Mouse (Mus musculus) layer of hippocampus, adult 9-10 months (tissue): ENCODE results near the gene Tex22.

Source experiments
- DNase-seq: peaks from one replicate; pipeline ENCODE4 v3.0.0; 2022; ENCODE audit warnings: low spot score

Tex22 gene

DNA sequence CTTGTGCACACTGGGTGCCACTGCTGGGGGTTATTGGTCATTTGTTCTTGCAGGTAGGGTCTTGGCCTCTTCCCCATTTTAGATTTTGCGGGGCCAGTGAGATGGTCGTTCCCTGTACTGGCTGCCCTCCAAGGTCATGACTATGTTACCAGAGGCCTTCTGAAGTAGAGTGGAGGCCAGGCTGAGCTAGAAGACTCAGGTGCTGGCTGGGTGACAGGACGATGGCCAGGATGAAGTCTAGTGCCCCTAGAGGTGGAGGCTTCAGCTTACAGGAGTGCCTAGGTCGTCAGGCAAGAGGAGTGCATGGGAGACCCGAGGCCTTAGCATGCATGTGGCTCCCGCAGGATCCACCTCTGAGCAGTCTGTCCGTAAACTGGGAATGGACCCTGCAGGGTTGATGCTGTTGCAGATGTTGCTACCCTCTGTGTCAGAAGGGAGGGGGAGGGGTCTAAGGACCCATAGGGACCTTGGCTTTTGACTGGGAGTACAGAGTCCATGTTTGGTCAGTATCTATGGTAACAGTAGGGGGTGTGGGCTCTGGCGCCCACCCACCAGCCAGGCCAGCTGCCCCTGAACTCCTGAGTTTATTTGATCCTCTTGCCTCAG is 29.6 kb downstream of the Tex22 start:
- DNase-seq = no peak

DNA sequence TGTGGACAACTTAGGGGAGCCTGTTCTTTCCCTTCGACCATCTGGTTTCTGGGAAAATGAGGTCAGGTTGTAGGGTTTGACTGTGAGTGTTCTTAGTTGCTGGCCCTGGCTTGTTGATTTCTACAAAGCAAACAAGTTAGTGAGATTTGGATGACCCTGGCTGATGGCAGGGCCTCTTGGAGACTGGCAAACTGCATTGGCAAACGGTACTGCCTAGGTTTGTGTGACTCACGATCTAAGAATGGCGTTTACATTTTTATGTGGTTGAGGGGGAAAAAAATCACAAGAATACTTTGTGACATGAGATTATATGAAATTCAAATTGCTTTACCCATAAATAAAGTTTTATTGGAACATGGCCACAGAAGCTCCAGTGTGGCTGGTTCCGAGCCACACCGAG is 32.1 kb downstream of the Tex22 start:
- no peak for DNase-seq

DNA sequence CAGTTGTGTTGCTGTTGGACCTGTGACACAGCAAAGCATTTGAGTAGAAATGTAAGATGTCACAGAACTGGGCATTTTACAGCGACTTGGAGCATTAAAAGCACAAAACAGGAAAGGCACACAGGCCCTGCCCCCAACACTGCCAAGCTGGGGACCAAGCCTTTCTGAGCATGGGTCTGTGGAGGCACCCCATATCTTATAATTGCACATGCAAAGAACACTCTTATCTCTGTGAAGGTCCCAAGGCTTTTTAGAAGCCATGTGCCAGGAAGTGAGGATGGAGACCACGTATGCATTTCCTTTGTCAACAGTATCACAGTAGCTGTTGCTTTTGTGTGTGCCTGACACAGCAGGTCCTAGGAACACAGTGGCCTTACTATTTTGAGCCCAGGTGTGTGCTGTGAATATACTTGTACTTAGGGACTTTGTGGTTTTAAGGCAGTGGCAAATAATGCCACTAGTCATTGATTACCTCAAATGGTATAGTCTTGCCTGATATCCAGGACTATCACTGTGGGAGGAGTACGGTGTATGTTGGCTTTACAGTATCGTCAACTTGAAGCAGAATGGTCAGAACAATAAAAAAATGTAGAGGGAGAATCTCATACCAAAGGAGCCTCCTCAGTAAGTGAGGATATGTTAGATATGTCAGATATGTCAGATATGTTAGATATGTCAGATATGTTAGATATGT is 33.3 kb downstream of the Tex22 start:
- no peak for DNase-seq

DNA sequence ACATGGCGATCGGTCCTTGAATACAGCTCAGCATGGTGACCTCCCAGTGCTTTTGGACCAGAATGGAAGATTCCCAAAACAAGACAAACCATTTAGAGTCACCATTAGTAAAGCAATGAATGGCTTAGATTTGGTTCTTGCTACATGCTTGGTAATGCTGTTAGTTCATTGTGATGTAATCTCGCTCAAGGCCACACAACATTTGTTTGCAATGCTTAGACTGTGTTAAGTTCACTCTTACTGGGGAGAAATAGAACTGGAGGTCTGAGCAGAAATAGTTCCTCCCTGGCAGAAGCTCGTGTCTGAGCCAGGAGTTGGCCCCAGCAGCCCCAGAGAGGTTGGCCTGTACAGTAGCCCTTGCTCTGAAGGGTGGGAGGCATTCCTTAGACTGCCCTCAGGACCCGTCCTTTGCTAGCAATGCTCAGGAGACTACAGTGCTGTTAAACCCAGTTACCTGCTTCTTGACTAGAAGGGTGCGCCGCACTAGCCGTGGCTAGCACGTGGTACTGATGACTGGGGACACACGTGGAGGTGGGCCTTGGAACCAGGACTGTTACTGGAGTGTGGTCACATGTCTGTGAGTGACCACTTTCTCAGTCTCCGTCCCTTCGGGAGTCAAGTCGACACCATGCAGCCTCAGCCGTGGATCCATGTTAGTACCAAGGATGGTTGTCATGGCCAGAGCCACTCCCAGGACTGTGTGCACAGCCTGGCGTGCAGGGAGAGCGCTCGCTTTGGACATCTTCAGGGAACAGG is 34.4 kb downstream of the Tex22 start:
- DNase-seq = no peak

DNA sequence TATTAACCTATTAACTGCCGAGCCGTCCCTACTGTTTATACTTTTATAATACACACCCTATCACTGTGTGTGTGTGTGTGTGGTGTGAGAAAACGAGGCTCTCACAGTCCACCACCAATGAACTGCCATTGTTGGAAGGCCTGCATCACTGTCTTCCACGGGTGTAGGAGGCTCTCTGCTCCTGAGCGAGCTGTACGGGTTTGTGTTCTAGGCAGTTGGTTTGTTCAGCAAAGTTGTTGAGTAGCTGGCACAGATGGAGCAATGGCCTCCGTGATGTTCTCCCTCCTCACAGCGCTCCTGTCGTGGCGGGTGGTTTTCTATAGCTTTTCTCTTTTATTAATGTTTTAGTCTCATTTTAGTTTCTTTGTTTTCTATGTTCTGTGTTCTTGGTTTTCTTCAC is 35.5 kb downstream of the Tex22 start:
- no peak for DNase-seq

DNA sequence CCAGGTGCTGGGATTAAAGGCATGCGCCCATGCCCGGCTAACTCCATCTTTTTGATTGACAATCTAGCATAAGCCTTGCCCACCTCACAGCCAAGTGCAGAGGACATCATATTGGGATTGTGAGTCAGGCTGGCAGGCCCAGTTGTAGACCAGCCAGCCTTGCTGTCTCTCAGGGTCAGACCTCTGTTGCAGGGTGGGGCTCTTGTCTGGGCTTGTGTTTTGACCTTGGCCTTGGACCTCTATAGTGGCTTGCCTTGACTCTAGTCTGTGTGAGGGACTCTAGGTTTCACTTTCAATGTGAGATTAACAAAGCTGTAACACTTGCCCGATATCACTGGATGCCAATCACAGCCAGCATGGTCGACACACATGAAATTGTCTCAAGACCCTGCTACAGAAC is 39.8 kb downstream of the Tex22 start:
- no peak for DNase-seq

DNA sequence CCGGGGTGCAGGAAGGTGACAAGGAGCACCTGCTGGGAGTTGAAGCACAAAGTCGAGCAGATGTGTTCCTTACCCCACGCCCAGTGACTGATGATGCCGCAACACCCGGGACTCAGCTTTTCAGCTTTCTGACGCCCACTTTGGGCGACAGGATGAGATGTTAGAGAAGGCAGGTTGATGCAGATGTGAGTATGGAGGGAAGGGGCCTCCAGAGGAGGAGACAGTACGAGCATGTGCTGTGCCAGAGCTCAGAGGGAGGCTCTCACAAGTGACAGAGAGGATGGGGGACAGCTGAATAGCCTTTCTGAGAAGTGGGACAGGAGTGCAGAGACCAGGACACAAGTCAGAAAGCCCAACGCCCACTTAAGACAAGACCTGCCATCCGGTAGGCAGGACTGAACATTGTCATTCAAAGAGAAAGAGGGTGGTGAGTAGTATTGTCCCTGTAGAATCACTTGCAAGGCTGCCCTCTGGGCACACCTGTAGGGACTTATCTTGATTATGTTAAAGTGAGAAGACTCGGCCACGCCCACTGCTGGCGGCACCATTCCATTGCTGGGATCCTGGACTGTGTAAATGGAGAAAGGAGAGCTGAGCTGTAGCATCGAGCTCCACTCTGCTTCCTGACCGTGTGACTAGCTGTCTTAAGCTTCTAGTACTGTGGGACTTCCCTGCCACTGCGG is 40.7 kb downstream of the Tex22 start:
- no peak for DNase-seq

DNA sequence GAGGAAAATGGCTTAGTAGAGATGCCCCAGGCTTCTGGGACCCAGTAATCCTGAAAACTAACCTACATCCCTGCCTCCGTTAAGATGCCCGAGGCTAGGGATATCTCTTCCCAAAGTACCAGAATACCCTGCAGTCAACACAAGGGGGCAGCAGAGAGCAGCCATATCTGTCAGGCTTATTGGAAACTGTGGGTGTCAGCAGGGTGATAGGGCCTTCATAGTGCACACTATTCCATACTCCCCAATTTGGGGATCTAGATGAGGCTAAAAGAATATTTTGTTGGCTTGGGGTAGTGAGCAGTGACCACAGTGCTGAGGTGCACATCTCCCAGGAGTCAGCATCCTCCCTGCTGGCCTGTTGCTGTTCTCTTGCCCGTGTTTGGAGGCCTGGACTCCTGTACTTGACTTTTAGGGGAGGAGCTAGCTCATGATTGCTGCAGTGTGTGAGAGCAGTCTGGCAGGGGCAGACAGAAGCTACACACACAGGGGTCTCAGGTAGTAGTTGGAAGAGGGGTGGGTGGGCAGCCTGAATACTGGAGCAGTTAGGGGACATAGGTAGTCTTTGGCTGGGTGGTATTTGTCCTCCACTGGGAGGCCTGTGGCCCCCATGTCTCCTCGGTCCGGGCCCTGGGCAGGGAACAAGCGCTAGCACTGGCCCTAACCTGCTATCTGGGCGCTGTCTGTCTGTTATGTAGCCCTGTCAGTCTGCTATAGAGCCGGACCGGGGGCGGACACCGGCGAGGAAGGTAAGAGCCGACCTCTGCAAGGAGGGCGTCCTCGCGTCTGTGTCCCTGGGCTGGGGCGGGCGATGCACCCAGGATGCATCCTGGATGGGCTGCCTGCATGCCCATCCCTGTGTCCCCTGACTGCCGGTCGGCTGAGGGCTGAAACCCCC is 45.5 kb downstream of the Tex22 start:
- peak; percentile 77 for DNase-seq

DNA sequence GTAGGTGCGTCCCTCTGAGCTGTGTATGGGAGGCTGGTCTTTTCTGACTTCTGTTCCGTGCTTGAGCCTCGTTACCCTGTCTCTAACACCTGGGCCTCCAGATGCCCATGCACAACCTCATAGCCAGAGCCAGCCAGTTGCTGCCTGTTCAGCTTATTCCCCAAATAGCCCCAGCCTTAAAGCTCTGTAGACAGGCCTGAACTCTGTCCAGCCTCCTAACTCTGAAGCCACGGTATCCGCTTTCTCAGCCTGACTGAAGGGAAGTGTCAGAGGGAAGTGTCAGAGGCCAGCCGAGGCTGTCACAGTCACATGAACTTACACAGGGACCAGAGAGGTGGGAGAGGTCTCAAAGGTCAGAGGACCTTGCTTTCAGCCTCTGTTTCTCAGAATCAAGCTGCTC is 50.4 kb downstream of the Tex22 start:
- DNase-seq = no peak

DNA sequence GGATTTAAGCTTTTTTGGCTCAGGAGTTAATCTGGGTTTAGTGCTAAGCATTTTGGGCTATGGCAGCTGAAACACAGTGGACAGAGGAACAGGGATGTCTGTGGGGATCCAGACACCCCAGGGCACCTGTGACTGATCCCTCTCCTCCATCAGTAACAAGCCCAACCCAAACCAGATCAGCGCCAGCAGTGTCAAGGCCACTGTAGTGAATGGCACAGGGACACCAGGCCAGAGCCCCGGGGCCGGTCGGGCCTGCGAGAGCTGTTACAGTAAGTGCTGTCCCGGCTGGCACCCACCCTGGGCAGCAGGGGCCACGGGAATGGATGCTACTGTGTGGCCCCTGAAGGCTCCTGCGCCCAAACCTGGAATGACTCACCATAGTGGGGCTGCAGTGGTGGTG is 56.4 kb downstream of the Tex22 start:
- no peak for DNase-seq

DNA sequence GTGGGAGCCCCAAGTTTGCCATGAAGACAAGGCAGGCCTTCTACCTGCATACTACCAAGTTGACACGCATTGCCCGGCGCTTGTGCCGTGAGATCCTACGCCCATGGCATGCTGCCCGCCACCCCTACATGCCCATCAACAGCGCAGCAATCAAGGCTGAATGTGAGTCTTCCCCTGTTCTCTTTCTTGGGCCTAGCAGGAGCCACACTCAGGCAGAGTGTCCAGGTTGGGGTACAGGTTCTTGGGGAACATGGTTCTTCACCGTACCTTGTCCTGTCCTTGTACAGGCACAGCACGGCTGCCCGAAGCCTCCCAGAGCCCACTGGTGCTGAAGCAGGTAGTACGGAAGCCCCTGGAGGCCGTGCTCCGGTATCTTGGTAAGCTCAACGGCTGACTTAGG is 57.3 kb downstream of the Tex22 start:
- no peak for DNase-seq

DNA sequence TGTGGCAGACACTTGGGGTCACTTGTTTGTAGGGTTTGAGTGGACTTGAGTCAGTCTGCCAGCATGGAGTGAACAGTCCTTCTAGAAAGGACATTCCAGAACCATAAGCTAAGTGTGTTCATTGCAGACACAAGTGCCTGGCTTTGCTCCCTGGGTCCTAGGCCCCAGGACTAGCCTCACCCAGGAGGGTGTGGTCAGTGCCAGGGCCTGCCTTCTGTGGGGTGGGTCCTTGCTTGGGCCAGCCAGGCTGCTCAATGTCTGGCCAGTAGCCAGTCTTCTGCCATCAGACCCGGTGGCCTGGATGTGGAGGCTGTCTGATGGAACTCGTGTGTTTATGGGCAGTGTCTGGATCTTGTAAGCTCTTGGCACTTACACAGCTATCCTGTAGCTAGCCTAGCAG is 58.3 kb downstream of the Tex22 start:
- DNase-seq = no peak

DNA sequence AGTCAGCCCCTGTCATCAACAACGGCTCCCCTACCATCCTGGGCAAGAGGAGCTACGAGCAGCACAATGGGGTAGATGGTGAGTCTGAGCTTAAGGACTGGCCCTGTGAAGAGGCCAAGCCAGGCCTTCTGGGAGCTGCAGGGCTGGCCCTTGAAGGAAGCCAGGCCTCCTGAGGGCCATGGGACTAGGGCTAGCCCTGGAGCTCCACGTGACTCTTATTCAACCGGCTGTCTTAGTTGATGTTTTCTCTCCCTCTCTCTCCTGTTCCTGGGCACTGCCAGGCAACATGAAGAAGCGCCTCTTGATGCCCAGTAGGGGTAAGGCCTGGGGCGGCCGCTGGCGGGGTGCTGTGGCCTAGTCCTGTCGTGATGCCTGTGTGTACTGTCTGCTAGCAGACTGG is 59.0 kb downstream of the Tex22 start:
- DNase-seq = no peak

DNA sequence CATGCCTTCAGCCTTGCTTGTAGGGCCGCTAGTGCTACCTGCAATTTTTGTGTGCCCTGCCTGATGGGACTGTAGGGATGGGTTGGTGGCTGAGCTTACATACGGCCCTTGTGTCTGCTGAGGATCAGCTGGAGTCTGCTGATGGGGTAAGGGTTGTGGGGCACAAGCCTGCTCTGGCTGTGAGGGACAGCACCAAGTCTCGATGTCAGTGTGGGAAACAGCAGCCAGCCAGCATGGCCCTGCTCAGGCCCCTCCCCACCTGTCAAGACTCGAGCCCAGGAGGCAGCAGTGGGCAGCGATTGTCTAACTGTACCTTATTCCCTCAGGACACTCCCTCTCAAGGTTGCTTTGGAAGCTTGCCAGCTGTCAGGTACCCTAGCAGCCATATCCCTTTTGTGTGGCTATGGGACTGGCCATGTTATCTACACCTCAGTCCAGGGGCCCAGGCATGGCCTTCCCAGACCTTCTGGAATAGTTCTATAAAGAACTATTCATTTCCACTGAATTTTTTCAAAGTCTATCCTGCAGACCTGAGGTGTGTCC is 59.6 kb downstream of the Tex22 start:
- no peak for DNase-seq

DNA sequence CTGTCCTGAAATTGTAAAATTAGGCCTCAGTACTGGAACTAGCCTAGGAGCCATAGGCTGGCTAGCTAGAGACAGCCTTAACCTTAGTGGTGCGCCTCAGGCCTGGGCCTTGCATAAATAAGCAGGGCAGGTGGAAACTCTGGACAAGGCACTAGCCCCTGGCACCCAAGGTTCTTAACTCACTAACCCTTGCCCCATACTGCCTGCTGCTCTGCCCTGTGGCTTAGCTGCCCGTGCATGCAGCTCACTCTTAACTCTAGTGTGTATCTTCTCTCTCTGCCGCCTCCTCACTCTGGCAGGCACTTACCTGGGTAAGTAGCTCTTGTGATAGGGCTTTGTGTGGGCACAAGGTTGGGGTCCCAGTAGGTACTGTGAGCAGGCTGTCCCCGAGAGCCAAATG is 60.2 kb downstream of the Tex22 start:
- DNase-seq = no peak

DNA sequence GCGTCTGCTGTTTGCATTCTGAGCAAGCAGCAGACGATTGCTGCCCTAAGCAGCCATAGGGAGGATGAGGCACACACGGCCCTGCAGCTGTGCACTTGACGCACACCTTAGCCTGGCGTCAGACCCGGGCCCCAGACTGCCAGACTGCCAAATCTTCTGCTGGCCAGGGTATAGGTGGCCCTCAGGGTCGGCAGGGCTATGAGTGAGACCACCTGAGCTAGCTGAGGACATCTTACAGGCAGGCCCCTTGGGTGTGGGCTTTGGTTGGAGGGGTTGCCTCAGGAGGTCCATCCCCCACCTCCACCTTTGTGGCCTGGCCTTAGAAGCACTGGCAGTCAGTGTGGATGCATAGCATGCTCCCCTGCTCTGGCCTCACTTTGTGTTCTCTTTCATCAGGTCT is 61.1 kb downstream of the Tex22 start:
- no peak for DNase-seq

DNA sequence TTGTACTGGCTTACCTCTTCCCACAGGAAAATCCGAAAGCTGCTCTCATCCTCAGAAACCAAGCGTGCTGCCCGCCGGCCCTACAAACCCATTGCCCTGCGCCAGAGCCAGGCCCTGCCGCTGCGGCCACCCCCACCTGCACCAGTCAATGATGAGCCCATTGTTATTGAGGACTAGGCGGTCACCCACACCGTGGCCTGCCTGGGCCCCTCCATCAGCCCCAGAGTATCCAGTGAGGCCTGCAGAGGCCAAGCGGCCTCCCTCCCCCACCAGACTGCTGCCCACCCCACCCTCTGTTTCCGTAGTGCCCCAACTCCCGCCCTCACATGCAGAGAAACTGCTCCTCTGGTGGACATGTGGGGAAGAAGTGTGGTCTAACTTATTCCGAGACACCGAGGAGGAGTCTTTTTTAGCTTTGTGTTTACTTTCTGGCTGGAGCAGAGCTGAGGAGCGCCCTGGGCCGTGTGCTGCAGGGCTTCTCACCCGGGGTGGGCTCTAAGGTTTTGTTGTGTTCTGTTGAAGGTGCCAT is 62.3 kb downstream of the Tex22 start:
- DNase-seq = no peak

DNA sequence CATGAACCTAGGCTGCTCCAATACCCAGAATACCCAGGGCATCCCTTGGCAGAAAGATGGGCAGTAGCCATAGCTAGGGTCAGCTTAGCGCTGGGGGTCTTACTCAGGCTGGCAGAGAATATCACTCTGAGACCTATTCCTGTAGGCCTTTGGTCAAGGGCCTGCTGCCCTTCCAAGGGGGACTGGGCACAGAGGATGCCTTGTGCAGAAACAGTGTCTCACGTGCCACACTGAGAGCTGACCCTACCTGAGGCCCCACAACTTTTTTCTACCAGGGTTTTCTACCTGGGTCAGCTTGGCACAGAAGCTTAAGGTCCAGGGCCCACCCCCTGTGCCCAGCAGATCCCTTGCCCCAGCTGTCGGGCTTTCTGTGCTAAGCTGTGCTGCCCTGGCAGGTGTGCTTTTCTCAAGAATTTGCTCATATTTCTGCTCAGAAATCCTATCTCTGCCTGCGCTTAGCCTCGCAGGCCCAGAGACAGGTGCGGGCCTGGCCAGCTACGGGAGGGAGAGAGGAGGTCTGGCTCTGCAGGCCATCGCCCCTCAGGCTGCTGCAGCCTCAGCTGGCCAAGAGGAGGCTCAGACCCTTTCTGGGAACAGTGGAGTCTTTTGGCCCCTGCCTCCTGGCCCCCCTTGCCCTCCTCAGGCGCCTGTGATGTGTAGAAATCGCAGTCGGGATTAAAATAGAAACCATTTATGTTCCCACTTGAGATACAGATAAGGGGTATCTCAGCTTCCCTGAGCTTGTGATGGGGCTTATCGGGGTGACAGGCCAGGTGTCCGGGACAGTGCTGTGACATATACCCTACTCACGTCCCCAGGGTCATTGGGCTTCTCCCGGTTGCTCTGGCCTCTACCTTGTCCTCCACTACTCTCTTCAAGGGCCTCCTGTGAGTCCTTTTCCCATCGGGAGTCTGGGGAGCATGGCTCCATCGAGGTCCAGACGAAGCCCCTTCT is 63.2 kb downstream of the Tex22 start:
- no peak for DNase-seq

DNA sequence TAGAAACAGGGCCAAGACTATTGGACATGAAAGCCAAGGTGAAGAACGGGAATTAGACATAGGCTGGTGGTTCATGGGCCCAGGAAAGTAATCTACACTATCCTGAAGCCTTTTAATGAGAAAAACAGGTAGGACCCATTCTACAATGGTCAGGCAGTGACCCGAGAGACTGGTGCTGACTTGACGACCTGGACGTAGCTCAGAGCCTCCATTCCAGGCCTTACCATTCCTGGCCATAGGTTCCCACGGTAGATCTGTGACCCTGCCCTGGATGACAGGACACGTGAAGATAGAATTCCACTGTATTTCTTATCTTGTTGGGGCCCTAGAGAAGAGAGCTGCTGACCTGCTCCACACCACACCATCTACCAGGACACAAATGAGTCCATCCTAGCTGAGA is 64.0 kb downstream of the Tex22 start:
- DNase-seq = no peak
